Mouse (Mus musculus): ENCODE data around the gene Dab1.

DNA sequence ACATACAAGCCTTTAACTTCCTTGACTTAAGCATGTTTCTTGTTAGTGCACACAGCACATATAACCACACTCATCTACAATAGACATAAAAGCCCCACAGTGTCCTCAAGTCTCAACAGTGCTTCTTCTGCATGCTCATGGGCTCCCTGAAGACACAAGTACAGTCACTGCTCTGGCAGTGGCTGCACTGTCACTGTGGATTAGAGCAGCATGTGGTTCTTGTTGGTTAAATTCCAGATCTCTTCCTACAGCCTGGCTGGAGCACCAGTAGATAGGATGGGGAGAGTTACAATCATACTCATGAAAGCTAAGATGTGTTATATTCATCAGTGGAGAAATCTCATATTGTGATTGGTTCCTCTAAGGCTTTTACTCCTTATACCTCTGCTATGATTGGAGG, 534.5 kb downstream of the Dab1 start:
- TF ChIP-seq CTCF (IDR thresholded peaks at IDR 0.05; ENCODE audit: borderline replicate concordance, insufficient read depth, low read depth, low read length) (no peak), POLR2A (IDR thresholded peaks at IDR 0.05; ENCODE audit: borderline replicate concordance, insufficient read depth, low read length) (no peak)
